Mouse (Mus musculus): Measurements from ENCODE around the gene Nxnl1.

The Nxnl1 gene

DNA sequence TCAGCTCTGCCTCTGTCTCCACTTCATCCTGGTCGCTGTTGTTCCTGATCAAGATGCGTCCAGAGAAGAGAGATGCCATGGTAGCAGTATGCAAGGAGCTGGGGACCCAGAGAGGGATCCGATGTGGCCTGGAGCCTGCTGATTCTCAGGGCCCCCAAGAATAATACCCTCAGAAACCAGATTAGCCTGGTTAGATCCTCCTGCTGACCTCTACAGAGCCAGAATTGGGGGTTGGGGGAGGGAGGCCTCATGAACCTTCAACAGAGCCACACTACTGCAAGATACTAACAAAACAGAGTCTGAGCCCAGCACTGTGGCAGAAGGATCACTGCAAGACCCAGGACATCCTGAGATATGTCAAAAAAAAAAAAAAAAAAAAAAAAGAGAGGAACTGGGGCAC, at the start of gene Nxnl1:
Gene Nxnl1 (minus strand): TSS at position 101 of the 400 bp plus-strand sequence.
- DNase-seq: no peak

DNA sequence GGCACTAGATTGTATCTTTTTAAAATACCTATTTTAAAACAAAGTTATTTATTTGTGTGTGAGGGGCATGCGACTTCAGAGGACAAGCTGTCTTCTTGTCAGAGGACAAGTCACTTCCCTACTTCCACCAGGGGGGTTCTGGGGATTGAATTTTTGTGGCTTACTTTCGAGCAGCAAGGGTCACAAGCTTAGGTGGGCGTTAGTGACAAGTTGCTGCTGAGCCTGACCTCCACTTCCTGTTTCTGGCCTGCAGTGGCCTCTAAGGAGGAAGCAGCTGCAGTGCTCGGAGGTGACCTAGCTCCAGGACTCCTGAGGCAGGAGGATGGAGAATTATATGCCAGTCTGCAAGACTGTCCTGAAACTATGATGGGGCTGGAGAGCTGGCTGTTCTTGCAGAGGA, 47.0 kb upstream of the Nxnl1 start:
- no peak for DNase-seq

DNA sequence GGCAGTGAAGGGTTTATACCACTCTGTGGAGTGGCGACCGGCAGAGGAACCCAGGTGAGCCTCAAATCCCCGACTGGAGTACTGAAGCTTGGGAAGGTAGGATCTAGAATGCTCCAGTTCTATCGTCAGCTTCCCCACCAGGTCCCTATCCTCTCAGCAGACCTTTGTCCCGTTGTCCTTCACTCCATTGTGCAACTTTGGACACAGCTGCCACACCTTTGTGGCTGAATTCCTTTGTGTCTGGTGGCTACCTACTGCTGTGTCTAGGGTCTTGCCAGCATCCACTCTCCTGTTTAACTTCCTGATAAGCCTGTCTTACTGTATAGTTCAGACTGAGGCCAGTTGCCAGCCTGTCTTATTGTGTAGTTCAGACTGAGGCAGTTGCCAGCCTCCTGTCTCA, 45.7 kb upstream of the Nxnl1 start:
- no peak for DNase-seq

DNA sequence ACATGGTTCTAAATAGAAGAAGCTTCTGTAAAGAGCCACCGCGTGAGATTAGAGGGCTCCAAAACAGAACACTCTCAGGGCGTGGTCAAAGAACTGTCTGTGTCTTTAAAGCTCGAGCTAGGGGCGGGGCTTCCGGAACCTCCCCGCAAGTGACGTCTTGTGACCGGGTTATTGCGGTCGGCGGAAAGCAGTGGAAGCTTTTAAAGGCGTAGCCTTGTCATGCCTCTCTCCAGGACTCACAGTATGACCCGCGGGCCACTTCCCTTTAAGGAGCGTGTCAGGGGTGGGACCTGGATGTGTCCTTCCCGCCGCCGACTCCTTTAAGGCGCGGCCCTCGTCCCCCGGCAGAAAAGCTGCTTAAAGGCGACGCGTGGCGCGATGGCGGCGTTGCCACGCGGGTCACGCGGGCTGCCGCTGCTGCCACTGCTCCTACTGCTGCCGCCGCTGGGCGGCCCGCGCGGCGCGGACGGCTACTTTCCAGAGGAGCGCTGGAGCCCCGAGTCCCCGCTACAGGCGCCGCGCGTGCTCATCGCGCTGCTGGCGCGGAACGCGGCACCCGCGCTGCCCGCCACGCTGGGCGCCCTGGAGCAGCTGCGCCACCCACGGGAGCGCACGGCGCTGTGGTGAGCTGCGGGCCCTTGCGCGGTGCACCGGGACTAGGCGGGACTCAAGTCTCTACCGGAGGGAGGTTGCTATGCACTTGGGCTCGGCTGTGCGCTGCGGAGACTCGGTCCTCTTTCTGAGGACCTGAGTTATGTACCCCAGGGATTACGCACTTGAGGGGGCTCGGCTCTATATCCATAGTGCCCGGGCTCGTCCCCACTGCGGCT, 44.6 kb upstream of the Nxnl1 start, which contains the start of gene Colgalt1:
Gene Colgalt1 (plus strand): TSS at position 177 of the 830 bp plus-strand sequence.
- peak; percentile 98 for DNase-seq

DNA sequence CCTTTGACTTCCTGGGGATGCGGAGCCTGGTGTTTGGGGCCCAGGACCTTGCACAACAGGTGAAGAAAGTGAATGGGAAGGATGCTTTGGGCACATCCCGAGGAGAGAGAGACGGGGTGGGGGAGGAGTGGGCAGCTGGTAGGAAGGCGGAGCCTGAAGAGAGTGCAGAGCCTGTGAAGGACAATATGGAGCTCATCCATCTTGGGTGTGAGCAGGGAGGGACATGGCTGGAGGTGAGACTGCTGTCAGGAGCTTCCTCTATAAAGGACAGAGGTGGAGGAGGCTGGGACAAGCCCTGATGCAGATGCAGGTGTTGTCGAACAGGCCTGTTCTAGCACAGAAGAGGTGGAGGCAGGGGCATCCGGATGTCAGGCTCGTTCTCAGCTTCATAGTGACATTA, 37.6 kb upstream of the Nxnl1 start:
- DNase-seq: no peak

DNA sequence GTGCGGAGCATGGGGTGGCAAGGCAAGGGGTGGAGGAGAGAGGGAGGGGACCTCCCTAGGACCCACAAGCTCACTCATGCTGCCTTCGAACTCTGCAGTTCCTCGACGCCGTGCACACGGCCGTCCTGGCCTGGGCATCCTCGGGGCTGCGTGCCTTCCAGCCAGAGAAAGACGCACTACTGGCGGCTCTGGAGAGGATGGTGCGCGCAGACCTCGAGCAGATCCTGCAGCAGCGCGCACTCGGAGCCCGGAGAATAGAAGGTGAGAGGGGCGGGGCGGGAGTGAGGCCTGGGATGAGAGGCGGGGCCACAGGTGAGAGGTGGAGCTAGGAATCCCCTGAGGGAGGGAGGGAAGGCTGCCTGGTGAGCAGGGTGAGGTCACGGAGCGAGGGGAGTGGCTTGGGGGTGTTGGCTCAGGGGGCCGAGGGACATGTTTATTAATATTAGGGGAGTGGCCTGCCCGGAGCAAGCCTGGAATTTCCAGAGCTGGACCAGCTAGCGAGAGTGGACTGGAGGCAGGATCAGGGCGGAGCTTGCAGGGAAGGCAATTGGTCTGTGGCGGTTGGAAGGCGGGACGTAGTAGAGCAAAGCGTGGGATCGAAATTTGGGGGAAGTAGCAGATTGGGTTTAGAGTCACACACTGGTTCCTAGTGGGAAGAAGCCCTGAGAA, 36.4 kb upstream of the Nxnl1 start:
- peak; percentile 69 for DNase-seq

DNA sequence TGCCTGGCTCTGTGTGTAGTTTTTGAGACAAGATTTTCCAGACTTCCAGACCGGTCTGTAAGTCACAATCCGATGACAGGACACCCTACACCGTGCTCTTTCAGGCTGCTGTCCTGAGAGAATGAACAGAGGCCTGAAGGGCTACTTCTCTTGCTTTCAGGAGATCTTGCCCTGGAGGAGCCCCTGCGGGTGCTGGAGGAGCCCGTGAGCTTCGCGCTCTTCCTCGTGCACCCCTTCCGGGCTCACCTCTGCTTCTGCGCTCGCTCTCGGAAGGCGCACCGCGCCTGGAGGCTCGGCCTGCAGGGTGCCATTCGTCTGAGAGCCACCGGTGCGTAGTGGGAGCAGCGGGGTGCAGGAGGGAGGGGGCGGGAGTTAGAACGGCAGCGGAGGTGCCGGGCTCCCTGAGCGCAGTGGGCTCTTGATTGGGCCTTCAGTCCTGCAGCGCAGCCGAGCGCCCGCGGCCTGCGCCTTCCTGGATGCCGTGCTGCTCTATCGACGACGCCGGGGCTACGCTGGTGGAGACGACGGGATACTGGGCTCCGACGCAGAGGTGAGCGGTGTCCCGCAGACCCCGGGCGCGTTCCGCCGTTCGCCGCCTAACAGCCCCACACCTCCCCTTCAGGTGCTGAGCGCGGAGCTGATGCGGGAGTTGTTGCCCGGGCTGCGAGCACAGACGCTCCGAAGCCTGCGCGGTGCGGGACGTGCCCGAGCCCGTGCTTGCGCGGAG, 35.7 kb upstream of the Nxnl1 start:
- no peak for DNase-seq

DNA sequence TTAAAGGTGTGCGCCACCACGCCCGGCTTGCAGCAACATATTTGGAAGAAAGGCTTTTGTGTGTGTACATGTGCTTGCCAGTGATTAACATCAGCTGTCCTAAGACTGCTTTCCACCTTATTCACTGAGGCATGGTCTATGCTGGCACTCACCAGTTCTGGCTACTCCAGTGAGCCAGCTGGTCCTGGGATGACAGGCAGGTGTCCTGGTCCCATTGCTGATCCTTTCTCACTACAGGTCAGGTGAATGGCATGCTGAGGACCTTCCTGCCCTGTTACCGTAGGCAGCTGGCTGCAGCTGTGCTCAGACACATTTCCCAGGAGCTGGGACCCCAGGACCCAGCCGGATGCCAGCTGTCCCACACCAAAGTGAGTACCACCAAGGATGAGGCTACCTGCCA, 32.4 kb upstream of the Nxnl1 start:
- no peak for DNase-seq

DNA sequence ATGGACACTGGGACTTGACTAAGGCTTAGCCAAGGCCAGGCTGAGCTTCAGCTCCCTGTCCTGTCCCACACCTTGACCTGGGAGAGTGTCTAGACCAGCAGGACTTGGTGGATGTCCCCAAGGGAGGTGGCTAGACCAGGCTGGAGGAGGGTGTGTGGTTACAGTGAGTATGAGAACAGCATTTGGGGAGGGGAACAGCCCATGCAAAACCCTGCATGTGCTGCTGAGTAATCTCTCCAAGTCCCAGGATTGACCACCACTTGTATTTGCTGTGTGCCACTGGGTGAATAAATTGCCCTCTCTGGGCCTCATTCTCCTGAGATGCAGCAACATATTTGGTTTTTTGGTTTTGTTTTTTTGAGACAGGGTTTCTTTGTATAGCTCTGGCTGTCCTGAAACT, 32.0 kb upstream of the Nxnl1 start:
- no peak for DNase-seq

DNA sequence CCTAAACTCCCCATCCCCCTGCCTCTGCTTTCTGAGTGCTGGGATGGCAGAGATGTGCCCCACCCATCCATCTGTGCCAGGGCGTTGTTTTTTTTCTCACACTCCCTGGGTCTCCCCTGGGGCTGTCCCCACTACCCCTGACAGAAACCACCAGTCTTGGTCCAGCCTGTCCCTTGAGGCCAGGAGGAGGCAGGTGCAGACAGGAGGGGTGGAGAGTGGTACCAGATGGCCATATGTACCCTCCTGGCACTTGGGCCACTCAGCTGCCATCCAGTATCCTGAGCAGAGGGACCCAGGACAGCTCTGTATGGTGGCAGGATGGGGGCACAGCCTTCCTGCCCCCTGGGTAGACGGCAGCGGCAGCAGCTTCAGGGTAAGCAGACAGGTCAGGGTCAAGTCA, 31.1 kb upstream of the Nxnl1 start, which contains the start of gene Fam129c:
Gene Fam129c (plus strand): TSS at position 198 of the 400 bp plus-strand sequence.
- DNase-seq: no peak

DNA sequence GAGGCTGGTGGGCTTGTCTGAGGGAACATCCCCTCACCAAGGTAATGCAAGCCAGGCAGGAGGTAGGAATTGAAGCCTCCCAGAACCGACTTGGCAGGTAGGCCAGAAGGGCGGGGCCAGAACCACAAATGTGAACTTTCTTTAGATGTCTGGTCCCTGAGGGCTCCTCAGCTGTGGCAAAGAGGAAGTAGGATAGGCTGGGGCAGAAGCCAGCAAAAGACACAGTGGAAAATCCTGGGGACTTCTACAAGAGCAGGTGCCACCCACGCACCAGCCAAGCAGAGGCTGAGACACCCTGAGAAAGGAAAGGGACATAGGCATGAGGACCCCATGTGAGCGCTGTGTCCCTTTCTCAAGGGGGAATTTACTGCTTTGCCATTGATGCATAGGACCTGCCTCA, 30.4 kb upstream of the Nxnl1 start:
- no peak for DNase-seq

DNA sequence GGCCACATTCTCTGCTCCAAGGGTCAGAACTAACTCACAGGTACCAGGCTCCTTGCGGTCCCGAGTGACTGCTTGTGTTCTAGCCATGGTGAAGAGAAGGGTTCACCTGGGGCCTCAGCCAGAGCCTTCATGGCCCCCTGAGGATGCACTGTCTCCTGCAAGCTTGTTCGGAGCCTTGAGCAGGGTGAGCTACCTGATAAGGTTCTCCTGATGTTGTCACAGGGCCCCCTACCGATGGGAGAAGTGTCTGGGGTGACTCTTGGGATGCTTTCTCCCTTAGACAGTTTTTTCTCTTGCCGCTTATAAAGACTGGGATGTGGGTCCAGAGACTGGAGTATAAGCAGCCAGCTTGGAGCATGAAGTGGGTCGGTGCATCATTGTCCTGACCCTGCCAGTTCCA, 30.0 kb upstream of the Nxnl1 start:
- no peak for DNase-seq

DNA sequence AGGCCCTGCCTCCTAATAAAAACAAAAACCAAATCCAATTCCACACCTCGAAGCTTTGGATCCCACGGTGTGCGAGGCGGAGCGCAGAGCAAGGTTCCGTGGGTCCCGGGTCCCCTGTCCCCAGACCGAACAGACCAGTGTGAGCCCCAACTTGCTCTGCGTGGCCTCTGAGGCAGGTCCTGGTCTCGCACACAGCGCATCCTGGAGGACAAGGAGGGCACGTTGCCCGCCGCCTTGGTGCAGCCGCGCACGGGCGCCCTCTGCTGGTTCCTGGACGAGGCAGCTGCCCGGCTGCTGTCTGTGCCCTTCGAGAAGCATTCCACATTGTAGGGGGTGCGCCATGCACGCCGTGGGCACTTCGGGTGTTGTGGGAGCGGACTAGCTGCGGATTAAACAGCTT, 29.5 kb upstream of the Nxnl1 start:
- DNase-seq: peak; percentile 89

DNA sequence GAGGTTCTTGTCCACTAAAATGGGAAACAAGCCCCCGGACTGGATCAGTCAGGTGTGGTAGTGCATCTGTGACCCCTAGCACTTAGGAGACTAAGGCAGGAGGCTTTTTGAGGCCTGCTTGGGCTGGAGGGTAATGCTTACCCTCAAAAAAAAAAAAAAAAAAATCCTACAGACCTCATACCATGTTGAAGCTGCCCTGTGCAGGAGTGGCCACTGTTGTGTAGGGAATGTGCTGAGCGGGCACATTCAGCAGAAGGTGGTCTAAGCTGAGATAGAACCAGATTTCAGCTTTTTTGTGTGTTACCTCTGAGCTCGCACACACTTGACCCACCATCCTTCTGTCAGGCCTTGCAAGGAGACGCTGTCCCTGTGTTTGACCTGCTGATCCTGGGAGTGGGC, 27.9 kb upstream of the Nxnl1 start:
- DNase-seq: no peak

DNA sequence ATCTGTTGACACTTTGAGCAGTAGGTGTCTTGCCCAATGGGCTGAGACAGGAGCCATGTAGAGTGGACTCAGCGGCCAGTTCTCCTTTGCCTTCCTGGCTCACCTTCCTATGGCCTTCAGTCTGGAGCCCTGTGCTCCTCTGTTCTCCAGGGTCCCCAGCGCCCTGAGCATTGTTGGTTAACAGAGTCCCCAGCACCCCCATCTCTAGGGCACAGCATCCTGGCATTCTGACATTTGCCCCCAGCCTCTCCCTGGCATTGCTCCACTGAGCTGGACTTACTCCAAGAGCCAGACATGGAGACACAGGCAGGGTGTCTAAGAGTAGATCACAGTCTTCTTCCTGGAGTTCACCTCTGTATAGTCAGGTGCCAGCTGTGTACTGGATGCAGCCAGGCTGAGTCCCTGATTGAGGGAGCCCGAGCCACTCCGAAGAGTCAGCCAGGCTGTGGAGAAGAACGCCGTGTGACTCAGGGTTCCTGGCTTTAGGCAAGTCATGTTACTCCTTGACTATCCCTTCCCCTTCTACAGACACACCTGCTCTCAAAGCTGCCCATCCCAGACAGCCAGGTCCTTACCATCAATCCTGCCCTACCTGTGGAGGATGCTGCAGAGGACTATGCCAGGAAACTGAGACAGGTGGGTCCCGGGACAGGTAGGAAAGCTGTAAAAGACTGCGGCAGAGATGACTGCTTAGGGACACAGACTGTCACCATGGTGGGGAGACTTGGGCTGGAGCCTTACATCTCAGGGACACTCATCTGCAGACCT, 27.3 kb upstream of the Nxnl1 start:
- DNase-seq: no peak

DNA sequence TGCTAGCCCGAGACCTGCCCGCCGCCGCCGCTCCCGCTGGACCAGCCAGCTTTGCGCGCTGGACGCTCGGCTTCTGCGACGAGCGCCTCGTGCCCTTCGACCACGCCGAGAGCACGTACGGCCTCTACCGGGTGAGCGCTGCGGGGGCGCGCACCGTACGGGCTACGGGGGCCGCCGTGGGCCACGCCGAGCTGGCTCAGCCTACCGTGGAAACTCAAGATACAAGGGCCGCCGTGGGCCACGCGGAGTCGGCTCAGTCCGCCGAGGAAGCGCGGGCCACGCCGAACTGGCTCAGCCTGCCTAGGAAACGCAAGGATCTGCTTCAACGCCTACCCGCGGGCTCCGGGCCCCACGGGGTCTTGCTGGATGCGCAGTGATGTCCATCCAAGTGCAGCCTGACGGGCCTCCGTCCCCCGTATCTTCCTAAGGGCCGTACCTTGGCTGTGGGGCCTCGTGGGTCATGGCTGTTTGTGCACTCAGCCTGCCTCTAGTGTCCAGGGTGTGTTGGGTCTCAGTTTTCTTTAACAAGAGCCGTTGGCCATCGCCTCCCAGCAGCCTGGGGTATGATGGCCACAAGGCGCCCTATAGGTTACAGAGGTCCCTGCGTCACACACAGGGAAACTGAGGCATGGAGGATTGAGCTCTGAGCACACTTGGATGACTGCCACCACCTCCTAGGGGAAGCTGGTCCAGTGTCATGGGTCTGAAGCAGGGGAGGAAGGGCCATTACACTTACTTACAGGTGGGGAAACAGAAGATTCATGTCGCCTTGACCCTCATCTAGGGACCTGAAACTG, 26.2 kb upstream of the Nxnl1 start:
- DNase-seq: no peak

DNA sequence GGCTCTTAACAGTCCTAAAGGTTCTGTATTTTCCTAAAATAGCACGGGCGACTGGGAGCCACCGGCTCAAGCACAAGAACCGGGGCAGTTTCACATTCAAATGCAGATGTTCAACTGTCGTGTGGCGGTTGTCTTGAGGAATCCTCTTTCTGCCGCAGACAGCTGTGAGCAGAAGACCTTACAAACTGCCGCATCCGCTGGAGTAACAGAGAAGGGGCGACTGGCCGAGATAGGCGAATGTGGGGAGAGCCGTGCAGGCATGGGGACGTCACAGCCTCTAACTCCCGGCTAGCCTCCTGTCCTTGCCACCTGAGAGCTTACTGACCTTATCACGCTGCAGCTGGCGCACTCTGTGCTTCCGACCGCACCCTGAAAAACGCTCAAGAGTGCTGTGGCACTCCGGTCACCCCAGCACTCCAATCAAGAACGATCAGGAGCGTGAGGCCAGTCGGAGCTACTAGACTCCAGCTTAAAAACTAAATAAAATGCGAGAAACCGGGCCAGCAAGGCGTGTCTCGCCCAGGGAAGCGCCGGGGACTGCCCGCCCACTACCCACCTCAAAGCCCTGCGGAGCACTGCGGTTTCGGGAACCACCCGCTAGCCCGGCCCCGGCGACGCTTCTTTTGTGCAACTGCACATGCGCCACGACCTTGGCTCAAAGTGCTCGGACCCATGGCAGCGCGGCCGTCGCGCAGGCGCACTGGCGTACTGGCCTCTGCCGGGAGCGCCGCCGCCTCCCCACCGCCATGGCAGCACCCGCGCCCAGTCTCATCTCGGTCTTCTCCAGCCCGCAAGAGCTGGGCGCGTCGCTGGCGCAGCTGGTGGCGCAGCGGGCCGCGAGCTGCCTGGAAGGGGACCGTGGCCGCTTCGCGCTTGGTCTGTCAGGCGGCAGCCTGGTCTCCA, 25.3 kb upstream of the Nxnl1 start, which contains the start of gene Pgls:
Gene Pgls (plus strand): TSS at position 706 of the 903 bp plus-strand sequence.
- peak; percentile 96 for DNase-seq

DNA sequence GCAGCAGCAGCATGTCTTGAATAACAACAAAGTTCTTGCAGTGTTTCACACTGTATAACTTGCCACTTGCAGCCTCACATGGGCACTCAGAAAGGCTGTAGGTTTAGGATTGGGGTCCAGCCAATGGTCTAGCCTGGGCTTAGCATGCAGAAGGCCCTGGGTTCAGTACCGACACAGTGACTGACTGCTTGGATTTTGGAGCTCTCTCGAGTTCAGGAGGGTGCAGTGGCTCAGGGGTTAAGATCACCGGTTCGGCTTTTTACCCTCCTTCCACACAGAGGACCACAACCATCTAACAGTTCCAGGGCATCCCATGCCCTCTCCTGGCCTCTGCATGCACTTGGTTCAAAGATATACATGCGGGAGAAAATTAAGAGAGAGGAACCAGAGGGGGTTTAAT, 24.6 kb upstream of the Nxnl1 start:
- no peak for DNase-seq

DNA sequence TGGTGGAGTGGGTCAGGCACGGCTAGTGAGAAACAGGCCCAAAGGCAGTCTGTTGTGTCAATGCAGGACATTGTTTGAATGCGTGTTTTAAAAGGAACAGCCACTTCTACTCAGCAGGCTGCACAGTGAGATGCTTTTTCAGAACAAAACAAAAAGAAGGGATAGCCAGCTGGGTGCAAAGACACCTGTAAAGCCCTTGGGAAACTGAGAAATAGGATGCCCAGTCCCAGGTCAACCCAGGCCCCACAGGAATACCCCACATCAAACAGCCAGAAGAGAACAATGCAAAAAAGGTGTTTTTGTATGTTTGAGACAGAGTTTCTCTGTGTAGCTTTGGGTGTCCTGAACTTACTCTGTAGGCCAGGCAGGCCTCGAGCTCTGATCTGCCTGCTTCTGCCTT, 22.4 kb upstream of the Nxnl1 start:
- DNase-seq: no peak

DNA sequence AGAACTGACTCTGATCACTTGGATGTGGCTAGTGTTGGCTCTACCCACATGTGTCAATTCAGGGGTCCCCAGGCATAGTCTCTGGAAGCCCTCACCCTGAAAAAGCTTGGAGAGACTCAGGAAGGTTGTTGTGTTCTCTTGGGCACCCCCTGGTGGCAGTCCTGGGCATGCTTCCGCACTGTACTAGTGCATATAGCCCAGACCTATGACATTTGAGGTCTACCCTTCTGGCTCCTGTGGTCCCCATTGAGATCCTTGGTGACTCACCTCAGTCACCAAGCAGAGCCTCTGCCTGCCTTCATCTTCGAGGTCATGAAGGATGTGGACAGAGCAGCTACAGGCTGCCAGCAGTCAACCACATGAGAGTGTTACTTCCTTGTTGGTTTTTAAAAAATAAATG, 20.5 kb upstream of the Nxnl1 start:
- peak; percentile 66 for DNase-seq

DNA sequence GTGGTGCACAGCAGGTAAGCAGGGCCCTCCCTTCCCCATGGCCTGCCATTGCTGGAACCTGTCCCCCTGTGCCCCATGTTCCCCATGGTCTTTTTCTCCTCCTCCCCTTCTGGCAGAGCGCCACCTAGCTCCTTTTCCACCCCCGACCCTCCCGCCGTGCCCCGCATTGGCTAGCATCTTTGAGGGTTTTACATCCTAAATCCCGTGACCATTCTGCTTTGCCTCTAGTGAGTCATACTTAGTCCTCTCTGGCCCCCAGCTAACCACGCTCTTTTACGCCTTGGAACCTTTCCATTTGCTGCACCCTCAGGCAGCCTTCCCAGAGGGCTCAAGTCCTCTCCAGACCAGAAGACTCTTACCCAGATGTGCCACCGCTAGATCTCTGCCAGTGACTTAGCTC, 13.8 kb upstream of the Nxnl1 start:
- DNase-seq: no peak

Measured in liver (tissue).